Mouse (Mus musculus) erythroblast, embryonic 14.5 days (primary cell): Measurements from ENCODE around the gene Smug1.

Source experiments
- GATA1 ChIP-seq: IDR thresholded peaks from 2 replicates; pipeline ENCODE4 v1.6.1; 2012; ENCODE audit warnings: low read length, inconsistent platforms, mixed read lengths
- TAL1 ChIP-seq: IDR thresholded peaks from 3 replicates; pipeline ENCODE4 v1.6.1; 2012; ENCODE audit warnings: low read length, inconsistent platforms, mixed read lengths

GRCm38 (mm10) chr15:103173251-103173650 lies 6.4 kb upstream of the Smug1 start:
- TF ChIP-seq GATA1 = no peak
- no peak for TF ChIP-seq TAL1
